Mouse (Mus musculus) cerebellum, adult 9-11 months (tissue): ENCODE results near the gene Cdkn1b.

Experiments
- DNase-seq: peaks from one replicate; pipeline ENCODE4 v3.0.0; 2022

Gene Cdkn1b

DNA sequence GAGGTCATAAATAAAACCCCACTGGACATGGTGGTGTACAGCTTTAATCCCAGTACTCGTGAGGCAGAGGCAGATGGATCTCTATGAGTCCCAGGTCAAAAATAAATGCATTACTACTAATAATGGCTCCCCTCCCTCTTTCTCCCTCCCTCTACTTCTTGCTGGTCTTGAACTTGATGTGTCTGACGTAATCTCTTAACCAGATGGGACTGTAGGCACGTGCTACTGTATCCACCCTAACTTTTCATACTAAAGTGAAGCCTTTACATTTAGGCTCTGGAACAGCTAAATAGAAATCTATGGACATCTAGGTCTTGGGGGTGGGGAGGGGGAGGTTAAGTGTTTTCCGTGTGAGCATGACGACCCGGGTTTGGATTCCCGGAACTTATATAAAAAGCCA is 10.2 kb downstream of the Cdkn1b start:
- no peak for DNase-seq

DNA sequence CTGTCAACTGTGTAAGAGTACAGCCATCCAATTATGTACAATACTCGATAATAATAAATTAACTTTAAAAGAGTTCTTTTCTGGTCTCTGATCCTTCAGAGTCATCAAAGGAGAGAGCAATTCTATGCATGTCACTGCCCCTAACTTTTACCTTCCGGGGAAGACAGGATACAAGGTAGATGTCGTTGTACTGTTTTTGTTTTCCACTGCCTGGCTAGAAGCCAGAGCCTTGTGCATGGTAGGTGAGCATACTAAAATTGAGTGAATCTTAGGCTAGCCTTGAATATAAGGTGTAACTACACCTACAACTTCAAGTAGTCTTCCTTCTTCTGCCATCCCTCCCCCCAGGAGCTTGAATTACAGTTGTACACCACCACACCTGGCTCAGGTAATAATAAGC is 10.9 kb downstream of the Cdkn1b start:
- no peak for DNase-seq

DNA sequence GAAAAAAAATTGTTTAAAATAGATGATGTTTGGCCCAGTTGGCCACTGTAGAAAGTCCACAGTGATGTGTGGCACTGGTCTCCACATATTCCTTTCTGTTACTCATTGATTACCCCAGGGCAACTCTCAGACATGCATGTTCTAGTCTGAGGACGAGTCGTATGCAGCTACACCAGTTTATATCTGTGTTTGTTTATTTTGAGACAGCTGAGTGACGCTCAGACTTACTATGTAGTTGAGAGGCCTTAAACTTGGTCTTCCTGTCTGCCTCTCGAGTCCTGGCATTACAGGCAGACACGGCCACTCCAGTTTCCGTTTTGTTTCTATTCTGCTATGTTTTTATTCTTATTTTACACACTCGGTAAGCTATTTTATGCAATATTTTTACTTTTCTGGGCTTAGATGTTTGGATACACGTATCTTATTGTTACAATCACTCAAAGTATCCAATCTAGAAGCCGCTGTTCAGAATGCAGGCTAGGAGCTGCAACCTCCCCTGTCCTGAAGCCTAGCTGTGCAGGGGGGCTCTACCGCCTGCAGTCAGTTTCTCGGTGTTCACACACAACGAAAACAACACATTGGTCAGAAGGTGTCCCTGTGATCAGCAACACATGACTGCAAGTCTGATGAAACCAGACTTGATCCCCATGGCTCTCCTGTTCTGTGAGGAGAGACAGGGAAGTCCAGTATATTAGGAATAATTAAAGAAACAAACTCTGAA is 12.4 kb downstream of the Cdkn1b start:
- no peak for DNase-seq

DNA sequence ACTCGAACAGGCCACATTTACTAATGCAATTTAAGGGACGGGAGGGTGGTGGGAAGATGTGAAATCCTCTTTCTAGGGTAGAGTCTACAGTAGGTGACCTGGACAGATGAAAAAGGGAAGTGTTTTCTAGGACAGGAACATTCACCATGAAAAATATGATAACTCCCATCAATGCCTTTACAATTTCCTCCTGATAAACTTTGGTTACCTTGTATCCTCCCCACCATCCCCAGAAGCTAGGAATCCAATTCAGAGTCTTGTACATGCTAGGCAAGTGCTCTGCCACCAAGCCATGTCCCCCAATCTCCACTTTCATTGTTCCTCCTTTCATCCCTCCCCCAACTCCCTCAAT is 13.0 kb downstream of the Cdkn1b start:
- no peak for DNase-seq

DNA sequence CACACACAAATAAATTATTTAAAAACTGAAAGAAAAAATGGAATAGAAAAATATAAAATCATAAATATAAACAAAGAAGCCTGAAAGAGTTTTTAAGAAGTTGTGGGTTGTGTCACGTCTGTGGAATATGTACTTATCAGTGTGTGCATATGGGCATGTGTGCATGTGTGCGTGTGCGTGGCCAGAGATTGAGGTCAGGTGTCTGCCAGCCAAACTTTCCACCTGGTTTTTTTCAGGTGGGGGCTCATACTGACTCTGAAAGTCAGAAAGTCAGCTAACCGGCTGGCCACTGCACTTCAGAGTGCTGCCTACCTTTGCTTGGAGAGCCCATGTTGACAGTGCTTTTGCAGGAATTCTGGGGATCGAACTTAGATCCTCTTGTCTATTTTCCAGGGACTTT is 14.1 kb downstream of the Cdkn1b start:
- DNase-seq, result no peak

DNA sequence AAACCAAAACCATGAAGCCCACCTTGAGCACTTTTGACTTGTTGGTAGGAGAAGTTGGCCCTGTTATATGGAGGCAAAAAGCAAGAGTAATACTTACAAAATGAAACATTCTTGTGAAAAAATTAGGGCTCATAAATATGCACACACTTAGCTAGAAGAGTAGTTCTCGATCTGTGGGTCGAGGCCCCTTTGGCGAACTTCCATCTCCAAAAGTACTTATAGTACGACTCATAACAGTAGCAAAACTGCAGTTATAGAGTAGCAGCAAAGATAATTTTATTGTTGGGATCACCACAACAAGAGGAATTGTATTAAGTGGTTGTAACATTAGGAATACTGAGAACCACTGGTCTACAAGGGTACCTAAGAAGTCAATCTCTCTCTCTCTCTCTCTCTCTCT is 19.6 kb downstream of the Cdkn1b start:
- no peak for DNase-seq

DNA sequence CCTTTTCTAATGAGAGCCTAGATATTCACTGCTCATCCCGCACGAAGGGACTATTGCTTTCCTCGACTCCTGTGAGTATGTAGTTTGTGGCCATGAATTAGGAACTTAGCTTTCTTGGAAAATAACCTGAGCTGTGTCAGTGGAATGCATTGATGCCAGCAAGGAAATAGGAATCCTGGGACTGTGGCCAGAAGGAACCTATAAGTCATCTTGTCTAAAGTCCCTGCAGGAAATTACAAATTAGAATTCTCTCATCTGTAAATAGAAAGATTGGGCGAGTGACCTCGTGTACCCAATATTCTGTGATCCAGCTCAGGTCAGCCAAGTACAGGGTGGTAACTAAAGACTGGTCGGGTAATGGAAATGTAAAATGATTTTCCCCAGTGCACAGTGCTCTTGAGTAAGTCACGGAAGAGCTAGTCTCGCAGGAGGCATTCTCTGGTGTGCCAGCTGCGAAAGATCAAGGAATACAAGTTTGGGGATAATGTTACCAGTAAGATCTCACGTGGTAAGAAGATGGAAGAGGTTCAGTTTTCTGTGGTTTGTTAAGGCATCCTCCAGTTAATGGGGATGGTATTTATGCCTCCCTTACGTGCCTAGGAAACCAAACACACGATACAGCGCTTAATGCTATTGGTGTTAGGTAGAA is 23.7 kb downstream of the Cdkn1b start:
- DNase-seq, result no peak

DNA sequence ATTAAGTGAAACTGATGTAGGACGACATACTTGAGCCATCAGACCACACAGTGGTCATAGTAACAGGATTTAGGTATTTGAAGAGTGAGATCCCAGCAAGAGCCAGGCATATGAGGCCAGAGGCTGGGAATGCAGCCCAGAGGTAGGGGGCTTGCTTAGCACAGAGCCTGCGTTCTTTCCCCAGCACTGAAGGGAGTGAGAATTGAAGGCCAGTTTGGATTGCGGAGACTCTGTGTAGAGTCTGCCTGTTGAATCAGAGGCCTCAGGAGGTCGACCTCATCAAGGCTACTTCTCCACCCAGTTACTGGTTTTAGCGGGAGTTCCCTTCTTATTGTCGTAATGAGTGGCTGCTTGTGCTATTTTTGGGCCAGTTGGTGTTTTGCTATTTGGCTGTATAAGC is 25.9 kb downstream of the Cdkn1b start:
- no peak for DNase-seq

DNA sequence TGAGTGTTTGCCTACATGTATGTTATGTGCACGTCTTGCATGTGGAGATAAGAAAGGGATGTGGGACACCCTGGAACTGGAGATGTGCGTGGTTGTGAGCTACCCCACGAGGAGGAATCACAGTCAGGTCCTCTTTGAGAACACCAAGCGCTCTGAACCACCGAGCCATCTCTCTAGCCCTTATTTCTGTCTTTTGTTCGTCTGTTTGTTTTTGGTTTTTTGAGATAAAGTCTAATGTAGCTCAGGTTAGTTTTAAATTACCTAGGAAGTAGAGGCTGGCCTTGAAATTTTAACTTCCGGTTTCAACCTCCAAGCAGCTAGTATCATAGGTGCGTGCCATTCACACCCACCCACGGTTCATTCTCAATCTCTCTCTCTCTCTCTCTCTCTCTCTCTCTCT is 26.7 kb downstream of the Cdkn1b start:
- DNase-seq, result no peak

DNA sequence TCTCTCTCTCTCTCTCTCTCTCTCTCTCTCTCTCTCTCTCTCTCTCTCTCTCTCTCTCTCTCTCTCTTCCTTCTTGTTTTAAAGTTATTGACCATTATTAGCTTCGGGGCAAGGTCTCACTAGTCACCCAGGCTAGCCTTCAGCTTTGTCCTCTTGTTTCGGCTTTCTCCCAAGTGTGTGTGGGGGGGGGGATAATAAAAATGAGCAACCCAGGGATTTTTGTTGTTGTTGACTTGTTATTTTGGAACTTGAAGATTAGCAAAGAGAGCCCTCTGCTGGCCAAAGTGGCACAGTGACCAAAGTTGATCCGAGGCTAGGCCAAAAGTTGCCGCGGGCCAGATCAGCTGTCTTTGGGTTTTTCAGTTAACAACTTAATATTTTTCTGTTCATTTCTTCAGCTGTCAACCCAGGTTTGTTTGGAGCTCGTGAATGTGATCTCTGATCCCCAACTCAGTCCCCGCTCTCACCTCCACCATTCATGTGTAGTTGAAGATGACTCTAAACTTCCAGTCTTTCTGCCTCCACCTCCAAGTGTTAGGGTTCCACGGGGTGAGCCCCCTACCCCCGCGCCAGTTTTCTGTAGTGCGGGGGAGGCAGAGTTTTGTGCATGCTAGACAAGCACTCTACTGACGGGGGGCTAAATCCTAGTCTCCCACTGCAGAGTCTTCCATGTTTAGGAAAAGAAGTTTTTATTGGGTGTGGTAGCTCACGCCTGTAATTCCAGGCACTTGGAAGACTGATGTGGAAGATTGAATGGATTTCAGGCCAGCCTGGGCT is 27.3 kb downstream of the Cdkn1b start:
- peak; percentile 67 for DNase-seq

DNA sequence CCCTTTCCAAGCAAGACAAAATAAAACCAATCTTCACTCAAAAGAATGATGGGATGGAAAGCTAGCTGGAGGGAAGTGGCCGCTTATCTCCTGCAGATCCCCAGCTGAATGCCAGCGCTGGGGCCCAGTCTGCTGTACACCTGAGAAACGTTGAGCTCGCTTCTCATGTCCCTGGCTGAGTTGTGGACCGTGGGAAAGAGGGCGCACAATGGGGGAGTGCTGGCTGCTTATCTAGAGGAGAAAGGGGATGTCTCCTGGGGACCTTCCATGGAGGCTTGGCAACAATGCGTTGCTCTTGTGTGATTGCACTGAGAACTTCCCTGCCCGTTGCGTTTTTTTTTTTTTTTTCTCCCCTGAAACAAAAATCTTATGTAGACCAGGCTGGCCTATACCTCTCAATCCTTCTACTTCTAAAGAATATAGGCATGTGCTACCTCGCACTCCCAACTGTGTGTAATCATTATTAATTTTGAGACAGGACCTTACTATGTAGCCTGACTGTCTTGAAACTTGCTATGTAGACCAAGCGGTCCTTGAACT is 28.4 kb downstream of the Cdkn1b start:
- no peak for DNase-seq

DNA sequence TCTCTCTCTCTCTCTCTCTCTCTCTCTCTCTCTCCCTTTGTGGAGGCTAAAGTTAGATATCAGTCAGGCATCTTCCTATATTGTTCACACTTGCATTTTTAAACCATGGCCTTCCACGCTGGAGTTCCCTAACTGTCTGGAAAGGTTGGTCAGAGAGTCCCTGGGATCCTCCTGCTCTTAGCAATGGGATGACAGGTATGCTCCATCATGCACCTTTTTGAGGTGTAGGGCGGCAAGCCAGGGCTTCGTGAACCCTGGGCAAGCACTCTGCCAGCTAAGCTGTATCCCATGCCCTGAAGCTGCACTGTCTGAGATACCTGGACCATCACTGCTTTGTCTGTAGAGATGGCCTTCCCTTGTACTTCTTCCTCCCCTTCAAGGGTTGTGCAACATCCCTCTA is 29.0 kb downstream of the Cdkn1b start:
- no peak for DNase-seq

DNA sequence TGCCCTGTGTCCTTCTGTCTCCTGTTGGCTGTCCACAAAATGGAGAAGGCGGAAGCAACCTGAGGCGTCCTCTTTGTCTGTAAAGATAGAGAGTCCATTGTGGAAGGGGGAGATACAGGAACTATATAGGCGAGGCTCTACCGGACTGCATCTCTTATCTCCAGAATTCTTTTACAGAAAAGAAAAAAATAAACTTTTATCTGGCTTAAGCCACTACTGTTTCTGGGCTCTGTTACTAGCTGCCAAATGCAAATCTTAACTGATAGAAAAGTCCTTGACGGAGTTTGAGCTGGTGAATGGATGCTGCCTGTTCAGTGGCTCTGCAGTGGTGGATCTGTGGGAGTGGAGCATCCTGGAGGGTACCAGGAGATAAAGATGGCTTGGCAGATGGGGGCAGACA is 31.2 kb downstream of the Cdkn1b start:
- DNase-seq, result no peak

DNA sequence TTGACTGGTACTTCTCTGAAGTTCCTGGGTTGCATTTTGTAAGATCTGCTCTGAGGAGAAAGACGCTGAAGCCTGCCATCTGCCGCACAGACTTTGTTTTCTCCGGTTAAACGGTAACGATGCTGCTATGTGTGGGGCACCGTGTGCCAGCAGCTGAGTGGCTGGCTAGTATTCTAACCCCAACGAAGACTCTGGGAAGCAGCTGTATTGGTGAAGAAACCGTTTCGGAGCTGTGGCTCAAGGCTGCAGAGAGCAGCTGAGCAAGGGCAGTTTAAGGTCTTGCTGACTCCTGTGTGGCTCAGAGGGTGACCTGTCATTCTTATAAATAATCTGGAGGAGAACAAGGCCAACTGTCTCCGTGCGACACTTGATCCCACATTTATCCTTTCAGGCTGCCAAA is 33.8 kb downstream of the Cdkn1b start:
- no peak for DNase-seq

DNA sequence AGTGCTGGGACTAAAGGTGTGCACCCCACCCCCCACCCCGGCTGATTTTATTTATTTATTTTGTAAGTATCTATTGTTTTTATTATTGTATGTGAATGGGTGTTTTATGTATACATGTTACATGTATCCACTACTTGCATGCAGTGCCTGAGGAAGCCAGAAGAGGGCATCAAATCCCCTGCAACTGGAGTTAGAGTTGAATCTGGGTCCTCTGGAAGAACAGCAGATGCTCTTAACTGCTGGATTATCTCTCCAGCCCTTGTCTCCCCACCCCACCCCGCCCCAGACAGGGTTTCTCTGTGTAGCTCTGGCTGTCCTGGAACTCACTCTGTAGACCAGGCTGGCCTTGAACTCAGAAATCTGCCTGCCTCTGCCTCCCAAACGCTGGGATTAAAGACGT is 36.2 kb downstream of the Cdkn1b start:
- no peak for DNase-seq

DNA sequence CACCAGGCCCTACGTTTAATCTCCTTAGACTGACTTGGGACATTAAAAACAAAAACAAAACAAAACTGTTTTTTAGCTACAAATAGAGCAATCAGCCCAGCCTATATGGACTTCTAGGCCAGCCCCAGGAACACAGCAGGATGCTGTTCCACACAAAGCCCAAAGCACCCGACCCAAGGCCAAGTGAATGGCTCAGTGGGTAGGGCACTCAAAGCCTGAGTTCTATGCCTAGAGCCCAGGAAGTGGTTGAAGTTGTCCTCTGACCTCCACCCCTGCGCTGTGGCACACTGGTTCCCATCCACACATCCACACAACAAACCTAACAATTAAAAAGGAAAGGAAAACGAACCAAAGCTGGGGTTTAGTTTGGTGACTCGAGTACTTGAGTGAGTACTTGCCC is 41.1 kb downstream of the Cdkn1b start:
- no peak for DNase-seq

DNA sequence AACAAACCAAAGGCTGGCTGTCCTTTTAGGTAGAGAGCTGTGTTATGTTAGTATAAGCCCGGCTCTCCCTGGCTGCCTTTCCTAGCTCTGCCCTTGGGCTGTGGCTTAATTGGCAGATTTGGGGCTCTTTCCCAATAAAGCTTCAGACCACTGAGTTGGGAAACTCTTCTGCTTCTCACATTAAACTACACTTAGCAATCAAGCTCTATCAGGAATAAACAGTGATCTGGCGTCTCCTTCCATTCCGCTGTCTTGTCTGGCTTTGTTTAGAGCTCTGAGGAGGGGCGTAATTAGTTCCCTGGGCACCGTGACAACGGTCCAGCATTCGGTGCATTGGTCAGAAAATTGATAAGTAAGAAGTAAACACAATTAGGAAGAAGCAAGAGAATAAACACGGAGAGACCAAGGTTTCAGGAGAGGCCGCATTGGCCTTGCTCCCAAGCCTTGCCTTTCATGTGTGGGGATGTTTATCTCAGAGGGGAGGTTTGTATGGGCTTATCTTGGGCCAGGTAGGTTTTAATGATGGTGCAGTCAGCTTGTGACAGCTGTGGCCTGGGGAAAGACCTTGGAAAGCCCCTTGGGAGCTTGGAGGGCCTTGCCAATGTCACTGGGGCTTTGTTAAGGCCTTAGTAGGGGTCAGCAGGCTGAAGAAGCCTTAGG is 41.8 kb downstream of the Cdkn1b start:
- no peak for DNase-seq

DNA sequence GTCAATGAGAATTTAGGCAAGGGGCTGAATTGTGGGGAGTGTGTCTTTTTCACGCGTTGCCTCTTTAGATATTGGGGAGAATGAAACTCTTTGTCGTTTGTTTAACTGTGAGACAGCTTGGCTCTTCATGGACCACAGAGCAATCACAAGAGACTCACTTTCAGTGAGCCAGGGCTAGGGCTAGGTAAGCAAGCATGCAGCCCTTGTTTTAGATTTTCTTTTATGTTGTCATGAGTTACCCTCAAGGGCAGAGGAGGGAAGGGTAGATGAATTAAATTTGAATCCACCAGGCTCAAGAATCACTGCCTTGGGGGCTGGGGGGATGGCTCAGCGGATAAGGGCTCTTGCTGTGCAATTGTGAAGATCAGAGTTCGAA is 42.3 kb downstream of the Cdkn1b start:
- no peak for DNase-seq

DNA sequence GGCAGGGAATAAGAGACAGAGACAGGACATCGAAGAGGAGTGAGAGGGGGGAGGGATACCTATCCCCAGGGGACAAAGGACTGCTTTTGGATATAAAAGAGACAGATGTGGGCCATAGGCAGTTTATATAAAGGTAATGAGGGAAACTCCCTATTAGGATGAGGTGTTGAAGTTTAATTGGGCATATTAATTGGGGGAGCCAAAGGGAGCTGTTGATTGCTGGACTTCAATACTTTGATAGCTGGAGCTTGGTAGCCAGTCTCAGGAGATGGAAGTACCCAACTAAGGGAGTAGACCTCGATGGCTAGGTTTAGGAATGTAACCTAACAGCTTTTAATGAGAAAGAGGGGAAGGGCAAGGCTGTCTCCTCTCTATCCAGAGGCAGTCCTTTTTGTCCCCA is 43.7 kb downstream of the Cdkn1b start:
- DNase-seq, result no peak

DNA sequence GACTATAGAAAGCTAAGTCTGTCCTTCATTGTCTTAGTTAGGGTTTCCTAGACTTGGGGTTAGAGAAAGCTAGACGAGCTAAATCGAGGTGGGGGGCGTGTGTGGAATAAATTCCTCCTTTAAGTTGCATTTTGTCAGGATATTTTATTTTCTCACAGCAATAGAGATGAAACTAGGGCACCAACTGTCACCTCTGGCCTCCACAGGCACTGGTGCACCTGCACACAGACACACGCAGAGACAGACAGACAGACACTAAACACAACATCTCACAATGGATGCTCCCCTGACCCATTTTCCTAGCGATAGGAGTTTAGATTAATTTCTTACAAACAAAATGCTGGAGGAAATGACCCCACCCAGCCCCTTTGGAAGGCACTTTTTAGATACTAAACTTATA is 46.5 kb downstream of the Cdkn1b start:
- DNase-seq, result no peak

DNA sequence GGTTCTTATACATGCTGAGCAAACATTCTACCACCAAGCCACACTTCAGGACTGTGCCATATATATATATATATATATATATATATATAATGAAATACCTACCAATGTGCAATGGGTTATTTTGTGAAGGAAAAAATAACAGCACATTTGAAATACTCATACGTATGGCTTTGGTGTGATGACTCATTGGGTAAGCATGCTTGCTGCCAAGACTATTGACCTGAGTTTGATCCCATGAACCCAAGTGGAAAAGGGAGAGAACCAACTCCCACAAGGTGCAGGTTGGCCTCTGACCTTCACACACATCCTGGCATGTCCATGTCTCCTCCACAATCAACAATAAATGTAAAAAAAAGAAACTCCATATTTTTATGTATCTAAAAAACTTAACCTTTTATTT is 48.1 kb downstream of the Cdkn1b start:
- DNase-seq, result no peak

DNA sequence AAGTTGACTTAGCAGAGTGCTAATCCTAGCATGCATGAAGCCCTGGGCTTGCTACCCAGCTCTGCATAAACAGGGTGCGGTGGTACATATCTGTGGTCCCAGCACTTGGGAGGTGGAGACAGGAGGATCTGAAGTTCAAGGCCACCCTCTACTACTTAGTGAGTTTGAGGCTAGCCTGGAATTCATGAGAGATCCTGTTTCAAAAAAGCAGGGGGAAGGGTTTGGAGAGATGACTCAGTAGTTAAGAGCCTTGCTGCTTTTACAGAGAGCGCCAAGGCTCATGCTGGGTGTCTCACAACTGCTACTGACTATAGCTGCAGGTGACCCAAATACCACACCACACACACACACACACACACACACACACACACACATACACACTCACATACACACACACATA is 49.3 kb downstream of the Cdkn1b start:
- no peak for DNase-seq

DNA sequence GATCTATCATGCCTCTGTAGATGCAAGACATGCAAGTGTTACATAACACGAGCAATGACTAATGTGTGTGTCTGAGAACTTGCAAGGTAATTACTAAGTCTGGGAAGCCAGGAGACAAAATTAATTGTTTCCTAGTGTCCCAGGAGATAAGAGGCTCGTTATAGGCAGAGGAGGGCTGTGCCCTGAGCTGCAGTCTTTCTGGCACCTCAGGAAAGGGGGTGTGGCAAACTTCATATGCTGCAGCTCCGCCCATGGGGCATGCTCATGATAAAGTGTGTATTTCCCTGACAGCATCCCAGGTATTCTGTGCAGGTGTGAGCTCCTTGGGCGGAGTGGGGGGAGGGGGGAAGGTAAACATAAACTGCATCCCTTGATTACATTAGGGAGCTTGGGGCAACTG is 51.9 kb downstream of the Cdkn1b start:
- no peak for DNase-seq
